Mouse (Mus musculus) kidney, postnatal 25 days (tissue): ENCODE measurements around the gene Cntn1.

Experiments
- DNase-seq, 2 experiments: peaks; one replicate each; pipeline ENCODE4 v3.0.0; 2021; ENCODE audit warnings: mixed read lengths in 2 of 2

Gene Cntn1

GRCm38 (mm10) chr15:92050996-92051352, at the start of gene Cntn1:
TSS of gene Cntn1 (plus strand) at chr15:92051165.
- peak; percentile 23 to 43 for DNase-seq

- no peak for DNase-seq
Observed at GRCm38 (mm10) chr15:92001431-92001830, 49.5 kb upstream of the Cntn1 start.

- no peak for DNase-seq
Observed at GRCm38 (mm10) chr15:92012165-92013083, 38.5 kb upstream of the Cntn1 start.

GRCm38 (mm10) chr15:92034111-92034510, 16.9 kb upstream of the Cntn1 start:
- no peak for DNase-seq

GRCm38 (mm10) chr15:92042538-92042937, 8.4 kb upstream of the Cntn1 start:
- no peak for DNase-seq

GRCm38 (mm10) chr15:92046042-92046441, 4.9 kb upstream of the Cntn1 start:
- DNase-seq, result no peak

- no peak for DNase-seq
Observed at GRCm38 (mm10) chr15:92048031-92048430, 2.9 kb upstream of the Cntn1 start.

- no peak for DNase-seq
Observed at GRCm38 (mm10) chr15:92048531-92048930, 2.4 kb upstream of the Cntn1 start.

- DNase-seq, result peak in 1 of 2 experiments; percentile 34
Observed at GRCm38 (mm10) chr15:92051353-92052132, 578 bp downstream of the Cntn1 start.

GRCm38 (mm10) chr15:92052133-92052463, 1.1 kb downstream of the Cntn1 start:
- DNase-seq, result no peak

GRCm38 (mm10) chr15:92057553-92057952, 6.6 kb downstream of the Cntn1 start:
- no peak for DNase-seq

GRCm38 (mm10) chr15:92060986-92061385, 10.0 kb downstream of the Cntn1 start:
- DNase-seq, result no peak

- no peak for DNase-seq
Observed at GRCm38 (mm10) chr15:92079416-92079815, 28.5 kb downstream of the Cntn1 start.

- no peak for DNase-seq
Observed at GRCm38 (mm10) chr15:92085876-92086275, 34.9 kb downstream of the Cntn1 start.

GRCm38 (mm10) chr15:92087691-92088286, 36.8 kb downstream of the Cntn1 start:
- peak in 1 of 2 experiments; percentile 1 for DNase-seq

GRCm38 (mm10) chr15:92090787-92091186, 39.8 kb downstream of the Cntn1 start:
- no peak for DNase-seq

GRCm38 (mm10) chr15:92092041-92092440, 41.1 kb downstream of the Cntn1 start:
- no peak for DNase-seq

- DNase-seq, result no peak
Observed at GRCm38 (mm10) chr15:92099410-92100174, 48.6 kb downstream of the Cntn1 start.

- no peak for DNase-seq
Observed at GRCm38 (mm10) chr15:92101956-92102355, 51.0 kb downstream of the Cntn1 start.

- no peak for DNase-seq
Observed at GRCm38 (mm10) chr15:92112455-92112854, 61.5 kb downstream of the Cntn1 start.

- DNase-seq, result no peak
Observed at GRCm38 (mm10) chr15:92132936-92133335, 82.0 kb downstream of the Cntn1 start.

- DNase-seq, result no peak
Observed at GRCm38 (mm10) chr15:92134254-92134653, 83.3 kb downstream of the Cntn1 start.

GRCm38 (mm10) chr15:92137026-92137425, 86.1 kb downstream of the Cntn1 start:
- no peak for DNase-seq
